Mouse (Mus musculus): Measurements from ENCODE around the gene Gtpbp10. TPM values are rescaled to one million over a fixed set of nuclear protein-coding genes. Genes with fewer than 3 reads are reported as not detected.

The Gtpbp10 gene
- 20.1 and 23.1 TPM in 2 replicates for polyA plus RNA-seq (2015; fragmentation: Nextera tagmentation; extraction: Ambion mirVana)

DNA sequence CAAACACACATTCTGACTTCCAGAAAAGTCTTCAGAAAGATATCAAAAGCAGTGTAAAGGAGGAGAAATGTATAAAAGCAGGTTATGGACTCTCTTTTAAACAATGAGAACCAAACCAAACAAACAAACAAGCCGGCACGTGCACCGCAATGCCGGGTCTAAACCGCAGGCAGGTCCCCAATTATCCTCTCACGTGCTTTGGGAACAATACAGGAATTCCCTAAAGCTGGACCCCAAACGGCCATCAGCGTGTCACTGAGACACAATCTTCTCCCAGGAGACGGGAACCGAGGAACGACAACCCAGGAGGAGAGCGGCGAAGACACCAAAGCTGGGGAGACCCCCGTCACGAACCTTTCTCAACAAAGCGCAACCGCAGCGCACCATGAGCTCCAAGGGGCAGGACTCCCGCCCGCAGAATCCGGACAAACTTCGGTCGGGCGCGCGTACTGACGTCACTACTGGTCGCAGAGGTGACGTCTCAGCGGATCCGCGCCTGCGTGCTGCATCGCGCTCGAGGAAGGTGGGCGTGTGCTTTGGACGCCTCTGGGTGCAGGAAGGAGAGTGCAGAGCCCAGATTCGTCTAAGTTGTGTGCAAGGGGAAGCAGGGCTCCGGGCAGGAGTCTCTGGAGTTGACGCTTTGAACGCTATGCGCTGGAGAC is at the start of gene Gtpbp10:
Gene Gtpbp10, minus strand, starts transcription at position 460 of the 662 bp plus-strand sequence.

DNA sequence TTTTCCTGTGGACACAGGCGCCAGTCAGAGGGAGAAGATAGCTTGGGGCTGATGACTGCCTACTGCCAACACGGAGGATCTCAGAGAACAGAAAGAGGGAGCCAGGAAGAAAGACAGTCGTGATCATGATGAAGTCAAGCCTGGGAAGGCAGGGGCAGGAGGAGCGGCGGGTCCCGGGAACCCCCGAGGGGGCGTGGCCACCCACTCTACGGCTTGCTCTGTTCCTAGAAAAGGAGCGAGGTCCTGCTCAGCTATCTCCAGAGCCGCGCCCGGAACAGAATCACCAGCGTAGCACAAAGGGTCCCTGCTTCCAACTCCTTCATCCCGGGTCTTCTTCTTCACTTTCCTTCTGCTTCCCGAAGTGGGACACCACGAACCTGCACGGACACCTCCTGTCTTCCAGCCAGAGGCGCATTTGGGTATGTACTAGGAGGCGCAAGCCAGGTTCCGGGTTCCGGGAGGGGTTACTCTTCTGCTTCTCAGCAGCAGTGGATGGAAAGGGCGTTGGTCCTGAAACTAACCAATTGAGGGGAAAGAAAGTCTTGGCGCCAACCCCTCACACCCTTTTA is 14.5 kb upstream of the Gtpbp10 start, which contains the start of gene Gm8773:
Gene Gm8773, plus strand, starts transcription at position 51 of the 569 bp plus-strand sequence.

DNA sequence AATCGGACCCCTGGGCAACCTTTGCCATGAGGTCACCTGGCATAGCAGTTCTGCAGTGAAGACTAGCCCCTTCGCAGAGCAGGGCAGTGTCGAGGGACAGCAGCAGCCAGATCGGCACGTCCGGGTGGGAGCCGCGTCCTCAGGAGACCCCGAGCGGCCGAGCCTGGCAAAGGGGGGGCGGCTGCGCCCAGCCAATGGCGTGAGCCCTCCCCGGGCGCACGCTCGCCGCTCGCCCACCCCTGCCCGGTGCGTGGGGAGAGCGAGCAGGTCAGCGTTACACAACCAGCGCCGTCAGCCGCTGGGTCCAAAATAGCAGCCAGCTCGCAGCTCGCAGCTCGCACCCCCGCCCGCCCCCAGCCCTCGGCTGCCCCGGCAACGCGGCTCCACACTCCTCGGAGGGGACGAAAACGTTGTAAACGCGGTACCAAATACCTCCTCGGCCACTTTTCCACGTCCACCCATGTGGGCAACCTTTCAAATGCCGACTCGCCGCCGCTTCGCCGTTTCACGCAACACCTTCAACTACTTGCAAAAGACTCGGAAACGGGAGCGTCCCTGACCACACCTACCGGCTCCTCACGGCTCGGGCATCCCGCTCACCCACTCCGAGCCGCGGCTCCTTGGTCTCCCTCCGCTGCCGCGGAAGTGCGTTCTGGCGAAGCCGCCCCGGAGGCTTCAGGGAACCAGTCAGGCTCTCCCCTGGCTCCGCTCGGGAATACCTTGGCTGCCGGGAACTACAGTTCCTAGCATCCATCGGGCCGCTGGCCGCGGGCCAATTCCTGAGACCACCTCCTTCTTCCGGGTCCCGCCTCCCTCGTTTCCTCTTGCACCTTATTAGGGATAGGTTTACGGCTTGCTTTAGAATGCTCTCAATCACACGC is 44.9 kb downstream of the Gtpbp10 start, which contains the start of gene Cldn12:
Gene Cldn12, minus strand, starts transcription at position 763 of the 881 bp plus-strand sequence.

Other genes starting within 250 kb of the Gtpbp10 start
- 7.7 and 13.2 TPM in 2 replicates for gene Cdk14, start 139.2 kb downstream of the Gtpbp10 start, polyA plus RNA-seq (2015; fragmentation: Nextera tagmentation; extraction: Ambion mirVana)
- not detected in 2 replicates for gene 1700015F17Rik, start 80.4 kb downstream of the Gtpbp10 start, polyA plus RNA-seq (2015; fragmentation: Nextera tagmentation; extraction: Ambion mirVana)
- 7.3 and 8.3 TPM in 2 replicates for gene Cldn12, start 44.6 kb downstream of the Gtpbp10 start, polyA plus RNA-seq (2015; fragmentation: Nextera tagmentation; extraction: Ambion mirVana)
- 3.1 and 5.6 TPM in 2 replicates for gene Gm8773, start 14.3 kb upstream of the Gtpbp10 start, polyA plus RNA-seq (2015; fragmentation: Nextera tagmentation; extraction: Ambion mirVana)
- gene Cfap69, start 104.7 kb upstream of the Gtpbp10 start, polyA plus RNA-seq (2015; fragmentation: Nextera tagmentation; extraction: Ambion mirVana): 3.2 and 3.7 TPM in 2 replicates
- 6.6 and 10.9 TPM in 2 replicates for gene Steap2, start 135.0 kb upstream of the Gtpbp10 start, polyA plus RNA-seq (2015; fragmentation: Nextera tagmentation; extraction: Ambion mirVana)
- gene Steap1, start 189.8 kb upstream of the Gtpbp10 start, polyA plus RNA-seq (2015; fragmentation: Nextera tagmentation; extraction: Ambion mirVana): 33.0 and 46.6 TPM in 2 replicates

Measured in adrenal gland, postnatal 0 days (tissue).